Mouse (Mus musculus): ENCODE data around the gene Plekhg6.
A peak's percentile ranks its signal among the peaks of the same experiment; 100 is the strongest.

The Plekhg6 gene

DNA sequence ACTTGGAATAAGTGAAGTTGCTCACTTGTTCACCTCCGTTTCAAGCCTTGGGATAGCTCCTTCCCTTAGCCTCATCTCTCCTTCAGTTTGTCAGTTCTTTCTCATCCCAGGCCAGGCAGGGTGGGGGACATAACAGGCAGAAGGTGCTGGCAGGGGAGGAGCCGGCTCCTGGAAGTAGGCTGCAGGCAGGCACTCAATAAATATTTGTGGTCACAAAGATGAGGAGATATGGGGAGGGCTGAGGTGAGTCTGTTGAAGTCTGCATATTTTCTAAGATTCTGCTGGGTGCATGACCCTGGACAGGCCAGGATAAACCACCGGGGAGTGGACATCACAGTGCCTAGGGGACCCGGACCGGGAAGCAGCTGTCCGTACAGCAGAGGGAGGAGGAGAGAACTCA, 57.0 kb downstream of the Plekhg6 start:
- DNase-seq (ENCODE audit: low spot score in 2 of 2) = no peak

- DNase-seq (ENCODE audit: low spot score in 2 of 2) = peak; percentile 49 to 65
These were observed 57.8 kb downstream of the Plekhg6 start for GRCm38 (mm10) chr6:125322794-125323193.

- no peak for DNase-seq (ENCODE audit: low spot score in 2 of 2)
These were observed 59.3 kb downstream of the Plekhg6 start for GRCm38 (mm10) chr6:125321114-125321855.

DNA sequence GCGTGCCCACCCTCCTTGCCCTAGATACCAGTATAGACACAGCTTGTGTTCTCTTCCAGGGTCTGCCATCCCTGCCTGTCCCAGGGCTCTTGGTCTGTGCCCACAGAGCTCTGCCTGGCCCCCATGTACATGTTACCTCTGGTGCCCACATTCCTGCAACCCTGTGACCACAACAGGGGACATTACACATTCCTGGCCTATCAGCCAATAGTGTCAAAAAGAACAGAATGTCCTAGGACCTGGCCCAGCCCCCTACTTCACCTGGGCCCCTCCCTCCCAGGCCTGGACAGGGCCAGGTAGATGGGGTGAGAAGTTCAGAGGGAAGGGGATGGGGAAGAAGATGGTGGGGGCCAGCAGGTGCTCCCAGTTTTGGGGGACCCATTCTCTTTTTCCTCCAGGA, 60.3 kb downstream of the Plekhg6 start, which contains the start of gene Scnn1a:
Scnn1a (plus strand) TSS at position 337 of the 400 bp plus-strand sequence.
- DNase-seq (ENCODE audit: low spot score in 2 of 2) = no peak

- DNase-seq (ENCODE audit: low spot score in 2 of 2) = no peak
These were observed 60.7 kb downstream of the Plekhg6 start for GRCm38 (mm10) chr6:125319919-125320296.

- no peak for DNase-seq (ENCODE audit: low spot score in 2 of 2)
These were observed 61.3 kb downstream of the Plekhg6 start for GRCm38 (mm10) chr6:125318981-125319918.

DNA sequence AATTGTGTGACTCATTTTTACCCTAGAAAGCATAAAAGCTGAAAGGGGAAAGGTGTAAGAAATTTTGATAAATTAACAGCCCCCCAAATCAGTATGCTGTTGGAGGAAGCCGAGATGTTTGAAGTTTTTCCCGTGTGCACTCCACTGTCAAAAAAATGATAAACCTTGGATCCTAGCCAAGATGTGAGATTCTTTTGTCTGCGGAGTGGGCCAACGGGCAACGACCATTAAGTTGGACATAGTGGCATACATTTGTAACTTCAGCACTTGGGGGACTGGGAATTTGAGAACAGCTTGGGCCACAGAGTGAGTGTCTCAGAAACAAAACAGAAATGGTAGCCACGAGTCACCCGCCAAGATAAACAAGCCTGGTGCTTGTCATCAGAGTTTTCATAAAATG, 63.5 kb downstream of the Plekhg6 start:
- no peak for DNase-seq (ENCODE audit: low spot score in 2 of 2)

DNA sequence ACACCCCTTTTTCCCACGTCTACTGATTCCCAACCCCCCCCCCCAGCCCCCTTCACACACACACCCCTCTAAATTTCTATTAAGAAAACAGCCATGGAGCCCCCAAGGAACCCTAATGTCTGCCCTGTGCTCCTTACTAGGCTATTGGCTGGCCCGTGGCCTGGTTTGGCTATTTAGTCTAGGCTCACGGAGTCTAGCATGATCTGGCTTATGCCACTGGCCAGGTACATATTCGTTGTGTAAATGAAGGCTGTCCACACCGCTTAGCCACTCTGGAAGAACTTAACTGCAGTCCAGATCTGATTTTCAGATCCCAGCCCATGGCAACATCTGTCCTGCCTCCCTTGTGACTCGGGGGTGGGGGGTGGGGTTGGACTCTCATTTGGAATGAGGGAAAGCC, 65.8 kb downstream of the Plekhg6 start:
- DNase-seq (ENCODE audit: low spot score in 2 of 2) = no peak

DNA sequence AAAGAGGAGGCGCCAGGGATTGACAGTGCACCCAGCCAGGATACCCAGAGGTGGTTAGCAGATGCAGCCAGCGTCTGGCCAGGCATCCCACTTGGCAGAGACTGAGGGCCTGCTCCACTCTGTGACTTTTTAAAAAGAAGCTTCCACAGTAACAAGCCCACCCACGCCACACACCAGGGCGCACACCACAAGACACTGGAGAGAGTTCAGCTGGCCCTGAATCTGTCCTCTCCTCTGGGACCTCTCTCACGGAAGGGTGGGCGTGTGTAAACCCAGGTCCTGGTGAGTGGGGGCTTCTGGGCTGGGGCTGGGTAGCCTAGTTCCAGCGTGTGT, 66.4 kb downstream of the Plekhg6 start:
- no peak for DNase-seq (ENCODE audit: low spot score in 2 of 2)

GRCm38 (mm10) chr6:125313546-125314230, 66.9 kb downstream of the Plekhg6 start, which contains the start of gene Ltbr:
Gene Ltbr (minus strand): TSS chr6:125313885.
- peak; percentile 69 to 71 for DNase-seq (ENCODE audit: low spot score in 2 of 2)
